Mouse (Mus musculus) 3134 (cell line): ENCODE data around the gene Avil.
"Not testable (repeated sequence)": the region's sequence is repeated elsewhere in the genome, so short reads cannot be mapped to it uniquely, and the experiment has no call there.

Experiments used
- DNase-seq: peaks from one replicate; pipeline ENCODE4 v3.0.0-alpha.2; 2011; ENCODE audit warnings: low spot score; ENCODE audit not compliant: insufficient read length; ENCODE audit errors: extremely low read depth

Gene Avil

DNA sequence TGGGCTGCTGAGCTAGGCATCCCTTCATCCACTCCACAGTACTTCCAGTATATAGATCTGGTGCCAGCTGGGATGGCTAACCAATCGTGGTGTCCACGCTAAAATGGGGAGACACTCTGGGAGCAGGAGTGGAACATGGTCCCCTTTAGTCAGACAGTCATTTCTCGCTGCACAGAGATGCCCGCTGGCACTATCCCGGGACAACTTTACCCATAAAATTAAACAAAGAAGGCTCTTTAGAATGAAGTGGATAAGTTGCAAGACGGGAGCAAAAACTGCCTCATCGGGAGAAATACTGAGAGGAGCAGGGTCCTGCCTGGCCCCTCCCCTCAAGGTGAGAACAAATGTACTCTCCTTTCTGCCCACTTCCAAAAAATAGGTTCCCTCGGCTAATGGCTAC lies 58.2 kb downstream of the Avil start:
- DNase-seq: no peak

- DNase-seq: no peak
These were observed 58.9 kb downstream of the Avil start for GRCm38 (mm10) chr10:127059174-127059967.

GRCm38 (mm10) chr10:127059968-127060916 lies 59.7 kb downstream of the Avil start, which contains the start of gene March9:
Gene March9, minus strand, starts transcription at chr10:127060184.
- peak; percentile 60 for DNase-seq

DNA sequence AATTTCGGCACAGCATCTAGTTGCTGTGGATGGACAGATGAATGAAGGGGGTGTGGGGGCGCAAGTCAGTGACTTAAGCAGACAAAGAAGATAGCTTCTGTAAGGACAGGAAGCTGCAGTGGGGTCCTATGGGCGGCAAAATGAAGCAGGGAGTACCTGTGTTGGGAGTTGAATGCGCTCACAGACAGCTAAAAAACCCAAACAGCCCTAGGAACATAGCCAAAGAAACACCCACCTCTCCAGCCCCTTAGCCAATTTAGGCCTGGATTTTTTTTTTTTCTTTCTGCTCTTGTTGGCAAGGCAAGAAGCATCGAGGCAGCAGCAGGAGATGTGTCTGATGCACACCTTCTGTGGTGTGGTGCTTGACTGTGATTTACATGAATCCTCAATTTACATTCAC lies 60.6 kb downstream of the Avil start:
- no peak for DNase-seq

GRCm38 (mm10) chr10:127061513-127061912 lies 61.0 kb downstream of the Avil start:
- DNase-seq: no peak

- DNase-seq: not testable (repeated sequence)
These were observed 61.6 kb downstream of the Avil start for GRCm38 (mm10) chr10:127062101-127062500.

DNA sequence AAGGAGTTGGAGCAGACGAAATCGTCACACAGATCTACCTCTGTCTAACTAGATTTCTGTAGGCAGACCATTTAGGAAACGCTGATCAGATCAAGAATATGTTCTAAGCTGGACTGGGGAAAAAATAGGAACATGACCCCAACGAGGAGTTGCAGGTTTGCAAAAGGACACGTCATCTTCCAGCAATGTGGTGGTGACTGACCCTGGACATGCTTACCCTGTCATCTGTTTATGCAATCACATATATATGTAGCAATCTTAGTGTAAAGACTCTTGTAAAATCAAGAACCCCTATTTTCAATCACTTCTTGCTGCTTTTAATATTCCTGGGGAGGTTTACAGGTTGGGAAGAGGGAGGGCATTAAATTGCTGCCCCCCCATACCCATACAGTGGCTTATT lies 62.0 kb downstream of the Avil start:
- DNase-seq: peak; percentile 47

DNA sequence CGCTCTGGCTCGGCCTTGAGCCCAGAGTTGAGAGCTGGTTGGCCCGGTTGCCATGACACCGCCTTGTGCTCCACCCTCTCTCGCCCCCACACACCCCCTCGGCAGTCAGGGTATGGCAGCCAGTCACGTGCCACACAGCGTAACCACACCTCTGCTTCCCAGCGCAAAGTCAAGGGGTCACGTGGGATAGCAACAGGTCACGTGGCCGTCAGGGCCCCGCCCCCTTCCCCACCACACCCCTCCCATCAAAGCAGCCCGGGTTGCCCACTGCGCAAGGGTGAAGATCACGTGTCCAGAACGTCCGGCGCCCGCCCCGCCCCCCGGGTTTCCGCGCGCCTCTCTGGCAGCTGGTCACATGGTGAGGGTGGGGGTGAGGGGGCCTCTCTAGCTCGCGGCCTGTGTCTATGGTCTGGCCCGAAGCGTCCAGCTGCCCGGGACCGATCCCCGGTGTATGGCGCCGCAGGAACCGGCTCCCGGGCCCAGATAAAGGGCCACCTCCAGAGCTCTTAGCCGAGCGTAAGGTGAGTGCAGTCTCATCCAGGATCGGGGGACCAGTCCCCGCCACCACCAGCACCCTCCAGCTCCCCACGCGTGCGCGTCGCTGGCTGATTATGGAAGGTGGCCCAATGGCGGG lies 62.8 kb downstream of the Avil start, which contains the start of gene Cdk4:
Cdk4 (plus strand) TSS at position 296 of the 634 bp plus-strand sequence.
- DNase-seq: peak; percentile 100

DNA sequence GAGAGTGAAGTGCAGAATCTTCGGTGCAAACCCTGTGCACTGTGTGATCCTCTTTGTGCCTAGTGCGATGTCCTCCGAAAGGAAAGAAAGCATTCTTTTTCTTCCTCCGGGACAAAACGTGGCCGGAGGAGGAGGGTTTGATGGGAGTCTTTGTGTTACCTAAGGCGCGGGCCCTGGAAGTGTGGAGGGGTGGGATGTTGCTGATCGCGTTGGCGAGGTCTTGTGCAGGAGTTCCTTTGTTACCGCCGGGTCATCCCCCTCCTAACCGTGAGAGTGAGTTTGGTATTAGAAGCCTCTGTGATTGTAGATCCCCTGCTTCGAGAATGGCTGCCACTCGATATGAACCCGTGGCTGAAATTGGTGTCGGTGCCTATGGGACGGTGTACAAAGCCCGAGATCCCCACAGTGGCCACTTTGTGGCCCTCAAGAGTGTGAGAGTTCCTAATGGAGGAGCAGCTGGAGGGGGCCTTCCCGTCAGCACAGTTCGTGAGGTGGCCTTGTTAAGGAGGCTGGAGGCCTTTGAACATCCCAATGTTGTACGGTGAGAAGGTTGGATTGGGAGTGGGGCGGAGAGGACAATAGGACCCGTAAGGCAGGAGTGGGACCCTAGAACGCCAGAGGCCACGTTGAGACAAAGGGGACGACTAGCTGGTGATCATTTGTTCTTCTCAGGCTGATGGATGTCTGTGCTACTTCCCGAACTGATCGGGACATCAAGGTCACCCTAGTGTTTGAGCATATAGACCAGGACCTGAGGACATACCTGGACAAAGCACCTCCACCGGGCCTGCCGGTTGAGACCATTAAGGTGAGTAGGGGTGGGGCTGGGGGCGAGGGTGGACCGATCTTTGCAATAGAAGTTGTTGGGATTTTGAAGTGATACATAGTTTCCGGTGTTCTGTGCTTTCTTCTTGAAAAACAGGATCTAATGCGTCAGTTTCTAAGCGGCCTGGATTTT lies 63.7 kb downstream of the Avil start:
- DNase-seq: no peak

- no peak for DNase-seq
These were observed 65.5 kb downstream of the Avil start for GRCm38 (mm10) chr10:127065981-127066380.

DNA sequence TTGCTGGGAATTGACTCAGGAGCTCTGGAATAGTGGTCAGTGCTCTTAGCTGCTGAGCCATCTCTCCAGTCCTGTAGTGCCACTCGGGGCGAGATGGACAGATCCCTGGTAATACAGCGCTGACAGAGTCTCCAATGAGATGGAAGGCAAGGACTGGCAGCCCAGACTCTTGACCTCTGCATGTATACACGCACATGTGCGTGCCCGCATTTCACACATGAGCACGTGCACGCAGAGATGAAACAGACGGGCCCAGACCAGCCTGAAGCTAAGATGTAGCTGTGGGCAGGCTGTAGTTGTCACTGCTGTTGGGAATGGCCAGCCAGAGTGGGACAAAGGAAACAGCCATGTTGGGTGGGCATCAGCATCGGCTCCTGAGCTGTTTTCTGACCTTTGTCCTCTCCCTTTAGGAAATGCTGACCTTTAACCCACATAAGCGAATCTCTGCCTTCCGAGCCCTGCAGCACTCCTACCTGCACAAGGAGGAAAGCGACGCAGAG lies 66.1 kb downstream of the Avil start:
- no peak for DNase-seq

GRCm38 (mm10) chr10:127068360-127069038 lies 68.0 kb downstream of the Avil start:
- DNase-seq: no peak

DNA sequence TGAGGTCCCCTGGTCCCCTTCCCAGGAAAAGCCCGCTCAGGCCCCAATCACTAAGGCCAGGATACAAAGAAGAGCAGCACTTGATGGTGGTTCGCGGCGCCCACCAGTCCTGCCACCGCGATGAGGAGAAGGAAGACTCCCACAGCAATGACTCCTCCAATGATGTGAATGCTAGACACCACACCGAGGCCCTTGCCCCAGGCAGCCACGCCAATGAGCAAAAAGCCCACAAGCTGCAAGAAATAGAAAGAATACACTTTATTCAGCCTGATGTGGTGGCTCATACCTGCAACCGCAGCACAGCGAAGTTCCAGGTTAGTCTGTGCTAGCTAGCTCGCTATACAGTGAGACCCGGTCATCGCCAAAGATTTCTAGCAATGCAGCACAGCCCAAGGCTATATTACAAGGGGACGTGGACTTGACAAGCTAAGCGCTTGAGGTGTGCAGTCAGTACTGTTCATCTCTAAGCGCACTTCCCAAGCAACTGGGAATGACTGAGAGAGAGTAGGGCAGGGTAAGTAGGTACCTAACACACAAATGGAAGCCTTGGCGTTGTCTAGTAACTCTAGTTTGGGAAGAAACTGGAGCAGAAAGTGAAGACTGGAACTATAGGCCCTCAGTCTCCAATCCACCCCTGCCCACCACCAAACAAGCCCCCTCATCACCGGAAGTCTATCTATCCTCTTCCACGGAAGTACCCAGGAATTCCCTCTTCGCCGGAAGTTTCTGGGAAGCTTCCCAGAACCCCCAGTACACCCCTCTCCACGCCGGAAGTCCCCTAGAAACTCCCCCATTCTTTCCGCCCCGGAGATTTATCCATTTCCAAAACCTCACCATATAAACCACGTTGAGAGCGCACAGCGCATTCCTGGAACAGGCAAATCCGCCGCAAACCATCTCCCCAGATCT lies 69.0 kb downstream of the Avil start:
- peak; percentile 54 for DNase-seq
